In genomic region chr13:24955500-24955899, GRCm38 (mm10) we compare ENCODE assay signal across 17 mouse cellular contexts. TPM values are rescaled to one million over a fixed set of nuclear protein-coding genes. Genes with fewer than 3 reads are reported as not detected.
DNase-seq lines count a peak whose midpoint lies in the region; ATAC-seq and TF ChIP-seq lines count a peak whose summit lies in the region.
"Had no signal": no experiment of that assay in that cellular context is flagged by ENCODE, and none has a peak within 500 bp of the region (broad histone marks: within the 10 kb centered on the region; RNA-seq: fewer than 3 reads in every experiment).

No protein-coding gene starts in this region.

- no peak overlapping the region for H3K9ac ChIP-seq in limb, embryonic 11.5 days (ENCODE audit: low read length)
- H3K9ac ChIP-seq in intestine, embryonic 15.5 days, result no peak overlapping the region
- no peak overlapping the region for H3K9ac ChIP-seq in liver, postnatal 0 days (replicated peaks)
- H3K9ac ChIP-seq in forebrain, embryonic 16.5 days (replicated peaks; ENCODE audit: low read depth, low read length), result no peak overlapping the region

- ATAC-seq in limb, embryonic 11.5 days (ENCODE audit: insufficient number of reproducible peaks, low FRiP score, low TSS enrichment, low read depth), result no peak
- peak; percentile 93 for ATAC-seq in intestine, embryonic 15.5 days
- no peak for ATAC-seq in liver, postnatal 0 days
- ATAC-seq in forebrain, embryonic 16.5 days, result no peak
- ATAC-seq: inflammation-experienced regulatory T-cells, adult 6 months had no signal

- DNase-seq in limb, embryonic 11.5 days (ENCODE audit: low spot score), result peak; percentile 43
- no peak for DNase-seq in limb, embryonic 10.5 days (ENCODE audit: low spot score)
- DNase-seq in ZHBTc4 (ENCODE audit: low read depth, low spot score), result peak; percentile 92
- no peak for DNase-seq in liver, postnatal 0 days
- no peak for DNase-seq in frontal cortex, postnatal 14 days (ENCODE audit: low spot score in 2 of 2)
- DNase-seq: adrenal gland, adult 8-10 months; heart, postnatal 4 days; kidney, postnatal 36 days; right cerebral cortex, postnatal 4 days had no signal

- no peak for TF ChIP-seq EP300 in liver, postnatal 0 days (IDR thresholded peaks at IDR 0.05; ENCODE audit: low read depth)

- no peaks in the 10 kb centered on the region for H3K4me1 ChIP-seq in limb, embryonic 11.5 days (ENCODE audit: control insufficient read depth, insufficient read depth, low read length)
- H3K4me1 ChIP-seq in limb, embryonic 10.5 days, result no peaks in the 10 kb centered on the region
- H3K4me1 ChIP-seq in E14TG2a.4 (replicated peaks; ENCODE audit: low read depth, low read length), result peaks cover 14% of the 10 kb centered on the region
- H3K4me1 ChIP-seq in intestine, embryonic 15.5 days (replicated peaks), result no peaks in the 10 kb centered on the region
- peaks cover 2% of the 10 kb centered on the region; the same call in 1 of the 2 replicates for H3K4me1 ChIP-seq in liver, postnatal 0 days (ENCODE audit: insufficient read depth)
- H3K4me1 ChIP-seq in forebrain, embryonic 16.5 days (replicated peaks; ENCODE audit: control insufficient read depth, insufficient read depth, low read length), result no peaks in the 10 kb centered on the region

- no peak overlapping the region for H3K27ac ChIP-seq in limb, embryonic 11.5 days (replicated peaks; ENCODE audit: low read depth, low read length)
- H3K27ac ChIP-seq in limb, embryonic 10.5 days, result no peak overlapping the region
- no peak overlapping the region for H3K27ac ChIP-seq in intestine, embryonic 15.5 days
- H3K27ac ChIP-seq in liver, postnatal 0 days (ENCODE audit: low read depth), result no peak overlapping the region
- H3K27ac ChIP-seq in forebrain, embryonic 16.5 days (ENCODE audit: low read length), result no peak overlapping the region
- H3K27ac ChIP-seq: forebrain, embryonic 10.5 days; heart, embryonic 10.5 days had no signal

- TF ChIP-seq CTCF in E14TG2a.4 (conservative IDR thresholded peaks at IDR 0.05; ENCODE audit: low read length), result no peak
- TF ChIP-seq CTCF in liver, postnatal 0 days (IDR thresholded peaks at IDR 0.05; ENCODE audit: low read depth), result no peak

- H3K9me3 ChIP-seq in limb, embryonic 11.5 days (ENCODE audit: control insufficient read depth, low read length), result no peaks in the 10 kb centered on the region
- H3K9me3 ChIP-seq in limb, embryonic 10.5 days (replicated peaks), result no peaks in the 10 kb centered on the region
- H3K9me3 ChIP-seq in E14TG2a.4 (ENCODE audit: low read length), result no peaks in the 10 kb centered on the region
- H3K9me3 ChIP-seq in intestine, embryonic 15.5 days, result no peaks in the 10 kb centered on the region
- no peaks in the 10 kb centered on the region for H3K9me3 ChIP-seq in liver, postnatal 0 days (ENCODE audit: low read length)
- H3K9me3 ChIP-seq in forebrain, embryonic 16.5 days (ENCODE audit: control insufficient read depth, low read length), result no peaks in the 10 kb centered on the region
- H3K9me3 ChIP-seq: forebrain, embryonic 10.5 days; heart, embryonic 10.5 days had no signal

- WGBS in limb, embryonic 11.5 days, result 5% methylated on average over 10 of the region's 10 CpGs
- 5% methylated on average over 10 of the region's 10 CpGs for WGBS in limb, embryonic 10.5 days
- WGBS in intestine, embryonic 15.5 days, result 9% methylated on average over 10 of the region's 10 CpGs
- WGBS in liver, postnatal 0 days (ENCODE audit: insufficient replicate concordance), result 36% methylated on average over 10 of the region's 10 CpGs
- 21% methylated on average over 10 of the region's 10 CpGs for WGBS in forebrain, embryonic 16.5 days

- no peaks in the 10 kb centered on the region for H3K36me3 ChIP-seq in limb, embryonic 11.5 days (ENCODE audit: control insufficient read depth, insufficient read depth, low read length)
- no peaks in the 10 kb centered on the region for H3K36me3 ChIP-seq in limb, embryonic 10.5 days
- no peaks in the 10 kb centered on the region for H3K36me3 ChIP-seq in E14TG2a.4 (ENCODE audit: insufficient read depth, low read length)
- no peaks in the 10 kb centered on the region for H3K36me3 ChIP-seq in intestine, embryonic 15.5 days
- H3K36me3 ChIP-seq in liver, postnatal 0 days (replicated peaks; ENCODE audit: insufficient read depth, low read length), result peaks cover 2% of the 10 kb centered on the region
- no peaks in the 10 kb centered on the region for H3K36me3 ChIP-seq in forebrain, embryonic 16.5 days (ENCODE audit: control insufficient read depth, insufficient read depth)
- H3K36me3 ChIP-seq: forebrain, embryonic 10.5 days; heart, embryonic 10.5 days had no signal

- no peak overlapping the region for H3K4me2 ChIP-seq in limb, embryonic 11.5 days (ENCODE audit: low read depth, severe bottlenecking)
- H3K4me2 ChIP-seq in intestine, embryonic 15.5 days (replicated peaks), result no peak overlapping the region
- H3K4me2 ChIP-seq in liver, postnatal 0 days (ENCODE audit: low read depth, low read length), result no peak overlapping the region
- no peak overlapping the region for H3K4me2 ChIP-seq in forebrain, embryonic 16.5 days (ENCODE audit: low read length)
- H3K4me2 ChIP-seq: liver, embryonic 11.5 days had no signal

- H3K27me3 ChIP-seq in limb, embryonic 11.5 days (ENCODE audit: control insufficient read depth, insufficient read depth, low read length), result no peaks in the 10 kb centered on the region
- H3K27me3 ChIP-seq in limb, embryonic 10.5 days (ENCODE audit: low read depth, poor library complexity, severe bottlenecking), result peaks cover 20% of the 10 kb centered on the region
- peaks cover 18% of the 10 kb centered on the region for H3K27me3 ChIP-seq in E14TG2a.4 (ENCODE audit: insufficient read depth, low read length)
- H3K27me3 ChIP-seq in intestine, embryonic 15.5 days (replicated peaks), result no peaks in the 10 kb centered on the region
- no peaks in the 10 kb centered on the region for H3K27me3 ChIP-seq in liver, postnatal 0 days (ENCODE audit: insufficient read depth, low read length)
- no peaks in the 10 kb centered on the region for H3K27me3 ChIP-seq in forebrain, embryonic 16.5 days (replicated peaks; ENCODE audit: control insufficient read depth, insufficient read depth, low read length)

- no peak overlapping the region for H3K4me3 ChIP-seq in limb, embryonic 11.5 days (ENCODE audit: low read depth, low read length)
- no peak overlapping the region for H3K4me3 ChIP-seq in limb, embryonic 10.5 days
- H3K4me3 ChIP-seq in E14TG2a.4 (replicated peaks; ENCODE audit: low read length), result 0 out of 2 replicates have a peak overlapping the region, but pooled peaks have one; percentile 7
- no peak overlapping the region for H3K4me3 ChIP-seq in intestine, embryonic 15.5 days (replicated peaks)
- no peak overlapping the region for H3K4me3 ChIP-seq in liver, postnatal 0 days (ENCODE audit: low read depth, low read length)
- H3K4me3 ChIP-seq in forebrain, embryonic 16.5 days (replicated peaks; ENCODE audit: low read length), result no peak overlapping the region
- H3K4me3 ChIP-seq: forebrain, embryonic 10.5 days; heart, embryonic 10.5 days; myocyte had no signal

RNA-seq across cellular contexts. Expression of gene Gpld1, which starts 12.5 kb away (rescaled TPM):
- polyA plus RNA-seq in limb, embryonic 11.5 days (2014; fragmentation: Nextera tagmentation; extraction: Ambion mirVana), result 0.25 and 0.34 TPM in 2 replicates
- 0.13 and 0.91 TPM in 2 replicates for polyA plus RNA-seq in limb, embryonic 10.5 days (2016; fragmentation: Nextera tagmentation; extraction: Ambion mirVana)
- polyA plus RNA-seq in intestine, embryonic 15.5 days (2015; fragmentation: Nextera tagmentation; extraction: Ambion mirVana), result 2.0 and 3.1 TPM in 2 replicates
- polyA plus RNA-seq in liver, postnatal 0 days (2015; fragmentation: Nextera tagmentation; extraction: Ambion mirVana), result 52.2 and 59.7 TPM in 2 replicates
- 0.81 and 1.4 TPM in 2 replicates for polyA plus RNA-seq in forebrain, embryonic 16.5 days (2015; fragmentation: Nextera tagmentation; extraction: Ambion mirVana)

RNA-seq across cellular contexts. Expression of gene Aldh5a1, which starts 18.0 kb away (rescaled TPM):
- 5.3 TPM in 2 replicates for polyA plus RNA-seq in limb, embryonic 11.5 days (2014; fragmentation: Nextera tagmentation; extraction: Ambion mirVana)
- polyA plus RNA-seq in limb, embryonic 10.5 days (2016; fragmentation: Nextera tagmentation; extraction: Ambion mirVana), result 4.7 and 5.6 TPM in 2 replicates
- 9.6 and 10.3 TPM in 2 replicates for polyA plus RNA-seq in intestine, embryonic 15.5 days (2015; fragmentation: Nextera tagmentation; extraction: Ambion mirVana)
- 3.8 and 3.9 TPM in 2 replicates for polyA plus RNA-seq in liver, postnatal 0 days (2015; fragmentation: Nextera tagmentation; extraction: Ambion mirVana)
- 8.2 and 9.0 TPM in 2 replicates for polyA plus RNA-seq in forebrain, embryonic 16.5 days (2015; fragmentation: Nextera tagmentation; extraction: Ambion mirVana)

Comparison
In these comparisons a context has a peak if more than half of its experiments do, and no peak if none do; other contexts are left out.
1. DNase-seq: peak in limb, embryonic 11.5 days (single experiment) and ZHBTc4 (single experiment); none in limb, embryonic 10.5 days (single experiment), liver, postnatal 0 days (single experiment) and frontal cortex, postnatal 14 days (0 of 2).
2. RNA of gene Gpld1, which starts 12.5 kb away (polyA plus RNA-seq): 52.2 to 59.7 TPM in liver, postnatal 0 days; 2.0 to 3.1 TPM in intestine, embryonic 15.5 days, 0.81 to 1.4 TPM in forebrain, embryonic 16.5 days, 0.13 to 0.91 TPM in limb, embryonic 10.5 days and 0.25 to 0.34 TPM in limb, embryonic 11.5 days; every median in the first group is over 10 times any median in the second.